Mouse (Mus musculus) CD4-positive helper T cell, adult 2 months (primary cell): ENCODE data around the gene Coq4.

ENCODE experiments used
- DNase-seq: peaks from one replicate; pipeline ENCODE4 v3.0.0-alpha.2; 2012; ENCODE audit warnings: low read depth, missing footprints, low spot score

Coq4 gene

GRCm38 (mm10) chr2:29845636-29846035 is 58.3 kb downstream of the Coq4 start:
- no peak for DNase-seq

DNA sequence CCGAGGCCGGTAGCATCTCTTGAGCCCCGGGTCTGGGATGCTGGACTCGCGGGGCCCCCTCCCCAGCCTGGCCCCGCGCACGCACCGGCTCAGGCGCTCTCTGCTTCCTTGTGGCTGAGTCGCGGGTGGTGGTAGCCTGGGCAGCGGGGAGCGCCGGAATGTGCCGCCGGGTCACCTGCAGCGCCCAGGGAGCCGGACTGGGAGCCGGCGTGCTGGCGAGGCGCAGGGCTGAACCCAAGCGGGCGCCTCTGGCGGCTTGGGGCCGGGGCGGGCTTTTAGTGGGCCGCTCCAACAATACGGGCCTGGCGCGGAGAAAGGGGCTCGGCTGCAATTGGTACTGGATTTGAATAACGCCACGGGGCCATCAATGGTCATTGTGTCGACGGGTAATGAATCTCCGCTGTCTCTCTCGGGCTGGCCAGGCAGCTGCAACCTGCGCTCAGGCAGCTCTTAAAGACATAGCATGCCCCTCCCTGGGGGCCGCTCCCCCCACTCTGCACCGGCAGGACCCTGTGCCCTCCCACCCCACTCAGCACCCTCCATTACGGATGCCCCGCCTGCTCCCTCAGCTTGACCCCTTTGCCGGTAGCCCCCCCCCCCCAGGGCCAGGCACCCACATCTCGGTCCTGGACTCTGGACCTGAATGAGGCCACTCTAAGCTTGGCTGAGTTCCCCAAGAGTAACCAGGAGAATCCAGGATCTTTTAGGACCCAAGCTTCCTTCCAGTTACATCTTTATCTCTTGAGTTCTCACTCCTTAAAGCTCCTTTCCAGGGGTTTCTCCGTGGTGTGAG is 59.0 kb downstream of the Coq4 start:
- DNase-seq, result no peak

DNA sequence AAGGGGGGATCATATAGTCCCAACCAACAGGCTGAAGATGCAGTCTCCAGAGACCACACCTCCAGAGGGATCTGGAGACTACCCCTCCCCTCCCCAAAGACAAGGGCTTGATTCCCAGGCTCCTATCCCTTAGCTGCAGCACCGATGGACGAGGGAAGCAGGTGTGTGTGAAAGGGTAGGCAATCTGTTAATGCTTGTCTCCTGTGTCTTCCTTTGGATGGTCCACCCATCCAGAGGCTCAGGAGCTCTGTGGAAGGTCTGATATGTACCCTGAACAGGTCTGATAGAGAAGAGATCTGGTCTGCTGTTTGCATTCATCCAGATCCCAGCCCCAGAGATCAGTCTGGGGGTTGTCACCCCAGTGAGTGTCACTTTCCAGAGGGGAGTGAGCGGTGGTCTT is 59.6 kb downstream of the Coq4 start:
- no peak for DNase-seq
